Mouse (Mus musculus) testis, postnatal 10 days (tissue): ENCODE data around the gene Ccdc70.
"Not testable (repeated sequence)": the region's sequence is repeated elsewhere in the genome, so short reads cannot be mapped to it uniquely, and the experiment has no call there.

Experiments used
- DNase-seq: peaks from one replicate; pipeline ENCODE4 v3.0.0; 2021; ENCODE audit warnings: low spot score

The Ccdc70 gene

DNA sequence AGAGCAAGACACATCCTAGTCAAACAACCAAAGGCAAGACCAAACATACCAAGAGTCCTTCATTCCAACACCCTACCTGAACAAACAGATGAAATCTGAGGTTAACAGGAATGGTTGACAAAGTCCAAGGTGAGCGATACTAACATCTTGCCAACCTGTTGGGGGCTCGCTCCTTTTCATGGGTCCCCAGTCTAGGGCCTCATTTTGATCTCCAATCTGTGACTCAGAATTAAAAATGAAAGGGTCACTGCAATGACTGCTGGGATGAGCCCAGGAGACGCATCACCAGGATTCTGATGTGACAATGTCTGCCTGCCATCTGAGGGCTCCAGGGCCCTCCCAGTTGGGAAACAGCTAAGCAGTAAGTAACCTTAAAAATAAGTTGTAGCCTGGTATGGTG is at the start of gene Ccdc70:
Gene Ccdc70 (plus strand): TSS at position 301 of the 400 bp plus-strand sequence.
- no peak for DNase-seq

GRCm38 (mm10) chr8:21930754-21931153 is 38.8 kb upstream of the Ccdc70 start:
- DNase-seq = not testable (repeated sequence)

DNA sequence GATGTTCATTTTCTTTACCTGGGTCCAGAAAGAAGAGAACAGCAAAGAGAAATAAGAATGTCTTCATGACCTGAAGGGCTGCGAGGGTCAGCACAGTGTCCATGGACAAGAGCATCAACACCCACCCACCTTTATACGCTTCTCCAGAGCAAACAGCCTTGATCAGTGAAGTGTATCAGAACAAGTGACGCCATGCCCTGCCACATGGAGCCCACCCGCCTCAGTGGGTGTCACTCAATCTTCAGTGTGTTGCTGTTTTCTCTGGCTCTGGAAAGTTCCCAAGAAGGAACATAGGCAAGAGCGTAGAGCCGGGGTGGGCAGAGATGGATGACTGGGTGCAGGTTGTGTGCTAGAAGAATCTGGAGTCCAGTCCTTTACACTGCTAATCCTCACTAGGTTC is 37.0 kb upstream of the Ccdc70 start, which contains the start of gene Defb15:
Gene Defb15 (minus strand): TSS at position 101 of the 400 bp plus-strand sequence.
- no peak for DNase-seq

- not testable (repeated sequence) for DNase-seq
Measured at GRCm38 (mm10) chr8:21938052-21938451, 31.5 kb upstream of the Ccdc70 start, which contains the start of gene Defb35. Gene Defb35 (plus strand): TSS chr8:21938352.

GRCm38 (mm10) chr8:21946462-21946861 is 23.1 kb upstream of the Ccdc70 start, which contains the start of gene Defb13:
Gene Defb13 (plus strand): TSS chr8:21946762.
- DNase-seq = no peak

DNA sequence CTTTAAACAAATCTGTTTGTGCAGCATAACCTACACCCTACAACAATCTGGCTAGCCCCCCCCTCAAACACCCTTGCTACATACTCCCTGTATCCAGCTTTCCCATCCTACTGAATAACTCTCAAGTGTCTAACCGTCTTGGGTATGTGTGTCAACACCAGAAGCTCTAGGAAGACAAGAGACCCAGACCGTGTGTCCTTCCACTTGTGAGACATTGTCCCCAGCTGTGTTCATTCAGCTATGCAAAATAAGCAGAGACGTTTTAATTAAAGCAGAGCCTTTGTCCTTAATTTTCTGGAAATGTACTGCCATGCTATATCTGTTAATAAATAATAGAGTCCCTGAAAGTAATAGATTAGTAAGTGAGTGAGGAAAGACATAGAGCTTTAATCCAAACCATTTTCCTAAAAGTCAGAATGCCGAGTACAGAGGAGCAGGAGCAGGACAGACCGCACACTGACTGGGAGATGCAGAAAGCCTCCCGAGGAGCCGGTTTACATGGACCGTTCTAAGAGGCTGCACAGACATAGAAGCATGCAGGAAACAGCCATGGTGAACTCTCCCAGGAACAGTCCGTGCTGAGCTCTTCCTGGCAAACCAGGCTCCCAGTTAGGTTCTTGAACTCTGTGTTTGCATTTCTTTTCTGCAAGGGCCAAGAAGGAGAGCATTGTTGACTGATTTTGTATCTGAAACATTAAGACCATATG is 22.1 kb upstream of the Ccdc70 start:
- no peak for DNase-seq

DNA sequence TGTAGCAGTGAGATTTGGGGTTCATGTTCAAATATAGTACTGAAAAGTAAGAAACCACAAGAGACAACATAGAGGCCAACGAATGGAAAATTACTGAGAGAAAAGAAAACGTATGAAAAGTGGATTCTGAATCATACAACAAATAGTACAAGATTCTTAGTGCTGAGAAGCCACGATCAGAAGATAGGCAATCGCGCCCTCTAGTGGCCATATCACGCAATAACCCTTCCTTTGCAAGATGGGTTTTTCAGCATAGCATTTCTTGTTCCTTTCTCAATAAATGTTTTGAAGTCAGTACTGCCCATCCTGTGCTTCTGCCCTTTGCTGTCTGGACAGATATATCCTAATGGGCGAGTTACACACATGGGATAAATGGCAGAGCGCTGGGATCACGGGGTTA is 14.3 kb upstream of the Ccdc70 start:
- DNase-seq = peak; percentile 49

GRCm38 (mm10) chr8:21956336-21956735 is 13.2 kb upstream of the Ccdc70 start:
- DNase-seq = no peak

DNA sequence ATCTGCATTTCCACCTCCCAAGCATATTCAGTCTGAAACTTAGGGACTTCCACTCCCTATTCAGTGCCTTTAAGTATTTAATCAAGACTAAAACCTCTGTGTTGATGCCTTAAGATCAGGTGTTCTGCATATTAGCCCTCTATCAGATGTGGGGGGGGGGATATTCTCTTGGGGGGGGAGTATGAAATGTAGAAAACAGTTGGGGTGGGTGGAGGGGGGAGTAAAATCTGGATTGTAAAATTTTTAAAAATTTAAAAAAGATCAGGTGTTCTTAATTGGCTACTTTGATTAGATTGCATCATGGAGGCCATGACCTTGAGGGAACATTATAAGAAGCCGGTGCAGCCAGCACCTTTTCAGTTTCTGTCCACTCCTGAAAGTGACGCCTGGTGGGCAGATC is 11.2 kb upstream of the Ccdc70 start, which contains the start of gene Fam90a1a:
Gene Fam90a1a (plus strand): TSS at position 301 of the 400 bp plus-strand sequence.
- DNase-seq = no peak

- no peak for DNase-seq
Measured at GRCm38 (mm10) chr8:21966646-21967045, 2.9 kb upstream of the Ccdc70 start.

DNA sequence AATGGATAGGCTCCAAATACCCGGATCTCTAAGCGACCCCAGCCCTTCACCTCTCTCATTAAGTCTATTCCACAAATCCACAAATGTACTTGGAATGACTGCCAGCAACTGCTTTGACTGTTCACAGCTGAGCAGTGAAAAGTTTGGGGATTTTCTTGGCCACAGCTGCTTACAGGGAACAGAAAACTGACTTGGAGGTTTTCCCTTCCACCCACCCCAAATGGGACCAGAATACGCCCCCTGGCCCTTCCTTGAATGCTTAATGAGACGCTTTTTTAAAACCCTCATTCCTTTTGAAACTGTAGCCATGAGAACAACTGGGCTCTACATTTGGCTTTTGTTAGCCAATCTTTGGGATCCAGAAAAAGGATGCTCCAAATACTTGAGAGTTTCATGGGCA is 8.6 kb downstream of the Ccdc70 start:
- DNase-seq = no peak

- no peak for DNase-seq
Measured at GRCm38 (mm10) chr8:21981664-21982337, 12.2 kb downstream of the Ccdc70 start.

GRCm38 (mm10) chr8:21992184-21992583 is 22.6 kb downstream of the Ccdc70 start:
- DNase-seq = no peak

GRCm38 (mm10) chr8:21995181-21995580 is 25.6 kb downstream of the Ccdc70 start:
- DNase-seq = no peak

GRCm38 (mm10) chr8:22004750-22005522 is 35.4 kb downstream of the Ccdc70 start:
- no peak for DNase-seq

DNA sequence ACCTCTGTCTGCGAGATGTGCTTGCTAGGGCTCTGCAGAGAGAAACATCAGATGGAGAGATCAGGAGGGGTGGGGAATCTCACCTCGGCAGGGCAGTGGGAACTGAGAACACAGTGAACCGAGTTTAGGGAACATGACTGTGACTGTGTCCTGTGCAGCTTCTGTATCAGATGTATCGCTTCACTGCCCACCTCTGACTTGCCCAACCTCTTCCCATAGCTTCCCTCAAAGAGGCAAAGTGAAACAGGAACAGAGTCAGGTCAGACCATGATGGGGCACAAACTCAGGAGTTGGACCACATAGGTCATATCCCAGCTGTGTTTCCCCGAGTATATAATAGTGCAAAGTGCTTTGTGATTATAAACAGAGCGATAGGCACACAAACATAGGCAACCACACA is 36.8 kb downstream of the Ccdc70 start:
- no peak for DNase-seq

GRCm38 (mm10) chr8:22009403-22009802 is 39.8 kb downstream of the Ccdc70 start:
- no peak for DNase-seq

DNA sequence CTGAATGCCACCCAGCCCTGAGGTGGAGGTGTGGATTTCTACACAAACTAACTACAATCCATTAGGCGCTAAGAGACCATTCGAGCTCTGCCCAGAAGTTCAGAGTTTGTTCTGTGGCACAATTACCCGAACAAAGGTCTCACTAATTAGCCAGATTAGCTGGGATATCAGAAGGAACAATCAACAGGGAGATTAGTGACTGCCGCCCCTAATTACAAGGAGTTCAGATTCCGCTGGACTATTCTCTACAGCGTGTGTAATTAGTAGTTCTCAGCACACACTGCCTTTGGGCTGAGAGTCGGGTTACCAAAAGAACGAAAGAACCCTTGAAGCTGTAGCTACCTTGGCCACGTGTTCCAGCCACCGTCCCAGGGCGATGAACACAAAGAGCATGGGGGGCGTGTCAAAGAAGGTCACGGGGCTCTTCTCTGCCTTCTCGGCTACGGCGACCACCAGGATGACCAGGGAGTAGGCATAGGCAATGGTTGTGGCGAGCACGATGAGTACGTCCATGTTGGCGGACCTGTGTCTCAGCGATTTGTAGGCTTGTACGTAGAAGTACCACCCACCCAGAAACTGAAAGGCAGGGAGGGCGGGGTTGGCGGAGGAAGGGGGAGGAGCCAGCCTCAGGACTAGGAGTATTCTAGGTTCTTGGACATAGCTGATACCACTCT is 43.6 kb downstream of the Ccdc70 start:
- no peak for DNase-seq

DNA sequence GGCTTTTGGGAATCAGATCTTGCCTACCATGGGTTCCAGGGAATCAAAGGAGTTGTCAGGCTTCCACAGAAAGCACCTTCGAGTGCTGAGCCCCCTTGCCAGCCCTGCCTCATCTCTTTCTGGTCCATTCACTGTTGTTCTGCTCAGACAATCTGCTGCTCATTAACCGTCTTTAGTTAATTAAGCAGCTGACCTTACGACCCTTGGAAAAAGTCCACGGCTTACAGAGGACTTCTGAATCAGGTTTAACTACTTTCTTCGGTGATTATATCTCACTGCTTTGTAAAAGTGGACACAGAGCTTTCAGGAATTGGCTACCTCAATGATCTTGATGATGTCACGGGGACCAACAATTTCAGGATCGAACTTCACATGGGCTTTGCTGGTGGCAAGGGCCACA is 48.2 kb downstream of the Ccdc70 start:
- no peak for DNase-seq

- no peak for DNase-seq
Measured at GRCm38 (mm10) chr8:22019498-22019897, 49.9 kb downstream of the Ccdc70 start.

DNA sequence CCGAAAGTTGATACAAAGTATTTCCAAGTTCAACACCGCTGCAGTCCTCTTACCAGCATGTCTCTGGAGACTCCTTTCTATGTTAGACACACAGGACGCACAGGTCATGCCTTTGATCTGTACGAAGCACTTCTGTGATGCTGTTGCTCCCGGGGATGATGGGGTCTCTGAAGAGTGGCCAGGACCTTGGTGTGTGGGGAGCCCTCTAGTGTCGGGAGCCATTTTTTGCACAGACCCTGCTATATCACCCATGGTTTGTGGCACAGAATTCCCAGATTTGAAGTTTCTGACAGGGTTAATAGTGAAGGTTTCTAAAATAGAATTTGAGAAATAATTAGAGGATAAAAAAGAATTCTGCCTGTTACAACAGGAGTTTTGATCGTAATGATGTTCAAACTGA is 52.7 kb downstream of the Ccdc70 start:
- DNase-seq = no peak
